Mouse (Mus musculus) olfactory bulb, adult 2 months (tissue): ENCODE measurements around the gene Cep70. TPM values are rescaled to one million over a fixed set of nuclear protein-coding genes. Genes with fewer than 3 reads are reported as not detected.

ENCODE experiments used
- H3K27ac ChIP-seq: fragments of 200-500 bp; 2 replicates; pipeline ENCODE4 v1.5.1; 2012; ENCODE audit warnings: low read depth, low read length; ENCODE audit not compliant: insufficient read depth
- H3K4me1 ChIP-seq: fragments of 200-500 bp; 2 replicates; pipeline ENCODE4 v1.6.1; 2012; ENCODE audit warnings: low read length; ENCODE audit not compliant: control insufficient read depth, insufficient read depth
- H3K4me3 ChIP-seq: fragments of 200-500 bp; 2 replicates; pipeline ENCODE4 v1.5.1; 2012; ENCODE audit warnings: mild to moderate bottlenecking, low read depth, low read length, moderate library complexity; ENCODE audit not compliant: insufficient read depth
- CTCF ChIP-seq: fragments of 200-500 bp; IDR thresholded peaks from 2 replicates; pipeline ENCODE4 v1.5.1; 2012; ENCODE audit warnings: low read depth, mild to moderate bottlenecking, low read length, moderate library complexity; ENCODE audit not compliant: insufficient read depth
- POLR2A ChIP-seq: fragments of 200-500 bp; IDR thresholded peaks from 2 replicates; pipeline ENCODE4 v1.6.1; 2012; ENCODE audit warnings: mild to moderate bottlenecking, low read depth, low read length, moderate library complexity; ENCODE audit not compliant: insufficient read depth
- WGBS: fragments of 180-500 bp; shearing (Covaris S2); methylation state at CpG from one replicate; pipeline ENCODE4 v1.1.7; 2018; 5-methylcytosine and 5-hydroxymethylcytosine counted together
- polyA plus RNA-seq: library from polyadenylated mRNA; stranded (reverse); fragments of >200 nt; gene quantifications from 2 replicates; pipeline ENCODE4 v1.2.4, GENCODE M21; 2012; ENCODE audit warnings: low replicate concordance; ENCODE audit not compliant: missing spikeins, insufficient read depth, insufficient read length

Gene Cep70
- polyA plus RNA-seq, 1 experiment: not detected

GRCm38 (mm10) chr9:99339182-99339581, 96.0 kb downstream of the Cep70 start:
- TF ChIP-seq POLR2A (no peak), CTCF (no peak)
- 94% methylated on average over 1 of the region's 1 CpGs for WGBS
- H3K4me1 ChIP-seq: peaks cover 10% of the 10 kb centered on the region
- H3K27ac ChIP-seq: no peak overlapping the region
- no peak overlapping the region for H3K4me3 ChIP-seq

GRCm38 (mm10) chr9:99340126-99340525, 97.0 kb downstream of the Cep70 start:
- Histone ChIP-seq H3K4me1 (peaks cover 12% of the 10 kb centered on the region), H3K4me3 (no peak overlapping the region), H3K27ac (no peak overlapping the region)
- WGBS: 62% methylated on average over 12 of the region's 12 CpGs
- no peak for TF ChIP-seq POLR2A
- no peak for TF ChIP-seq CTCF

- Histone ChIP-seq H3K4me1 (peaks cover 9% of the 10 kb centered on the region), H3K27ac (no peak overlapping the region), H3K4me3 (no peak overlapping the region)
- TF ChIP-seq CTCF (no peak), POLR2A (no peak)
- WGBS: 87% methylated on average over 3 of the region's 3 CpGs
These were observed 98.4 kb downstream of the Cep70 start for GRCm38 (mm10) chr9:99341600-99341999.

- TF ChIP-seq POLR2A: no peak
- TF ChIP-seq CTCF: no peak
- H3K4me1 ChIP-seq: peaks cover 5% of the 10 kb centered on the region
- WGBS: 18% methylated on average over 4 of the region's 4 CpGs
These were observed 102.2 kb downstream of the Cep70 start for GRCm38 (mm10) chr9:99345351-99345792.

More at GRCm38 (mm10) chr9:99345351-99345792, 102.2 kb downstream of the Cep70 start:
- Histone ChIP-seq H3K27ac (no peak overlapping the region), H3K4me3 (no peak overlapping the region)

Other genes starting within 250 kb of the Cep70 start
- gene Gm1123, start 207.7 kb upstream of the Cep70 start, polyA plus RNA-seq: not detected in 2 replicates
- not detected in 2 replicates for gene Pik3cb, start 102.7 kb upstream of the Cep70 start, polyA plus RNA-seq
- not detected in 2 replicates for gene Faiml, start 6.1 kb upstream of the Cep70 start, polyA plus RNA-seq
- not detected in 2 replicates for gene Esyt3, start 115.2 kb downstream of the Cep70 start, polyA plus RNA-seq
- gene Mras, start 194.0 kb downstream of the Cep70 start, polyA plus RNA-seq: not detected in 2 replicates
- not detected in 2 replicates for gene Nme9, start 208.1 kb downstream of the Cep70 start, polyA plus RNA-seq